Comparison of ENCODE assay signal across 1 mouse cellular context in the genomic region with DNA sequence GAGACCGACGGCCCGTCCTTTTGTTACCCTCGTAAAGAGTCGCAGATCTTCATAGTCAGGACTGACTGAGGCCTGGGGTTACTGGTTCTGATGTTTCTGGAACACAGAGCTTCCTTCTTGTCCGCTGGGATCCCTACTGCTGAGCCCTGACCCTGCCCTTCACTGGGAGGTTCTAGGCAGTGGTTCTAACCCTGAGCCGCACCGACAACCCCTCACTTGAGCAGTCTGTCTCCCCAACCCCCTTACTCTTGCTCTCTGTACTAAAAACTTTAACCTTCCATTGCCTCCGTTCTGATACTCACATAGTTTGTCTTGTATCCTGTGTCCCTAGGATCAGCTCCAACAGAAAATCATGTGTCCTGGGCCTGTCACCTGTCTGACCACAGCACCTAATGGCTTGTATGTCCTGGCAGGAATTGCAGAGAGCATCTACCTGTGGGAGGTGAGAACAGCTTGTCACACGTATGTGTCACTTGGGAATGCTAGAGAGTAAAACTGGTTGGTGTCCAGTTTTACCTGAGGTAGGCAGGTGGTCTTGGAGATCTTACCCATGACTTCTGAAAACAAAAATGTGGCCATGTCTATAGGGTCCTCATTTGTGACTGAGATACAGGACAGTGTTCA.
TF ChIP-seq lines count a peak whose summit lies in the region.

No protein-coding gene starts in this region.

TF ChIP-seq in CH12.LX, 34 proteins besides CTCF, POLR2A, EP300 and RAD21:
- TF ChIP-seq USF2 (conservative IDR thresholded peaks at IDR 0.05; ENCODE audit: low read depth, low read length) (no peak), USF1 (IDR thresholded peaks at IDR 0.05; ENCODE audit: low read depth, low read length) (no peak), ZNF384 (IDR thresholded peaks at IDR 0.05; ENCODE audit: low read depth, low read length) (no peak), MAZ (IDR thresholded peaks at IDR 0.05; ENCODE audit: low read depth, low read length) (no peak), NELFE (IDR thresholded peaks at IDR 0.05; ENCODE audit: low read depth, low read length) (no peak)
